Mouse (Mus musculus) E14TG2a.4 (cell line): ENCODE results near the gene Pik3ip1.

Experiments
- CTCF ChIP-seq: conservative IDR thresholded peaks from 2 replicates; pipeline ENCODE4 v1.5.1; 2014; ENCODE audit warnings: low read length
- NANOG ChIP-seq: IDR thresholded peaks from 2 replicates; pipeline ENCODE4 v1.6.1; 2014; ENCODE audit warnings: borderline replicate concordance, low read length, mixed read lengths
- POU5F1 ChIP-seq: IDR thresholded peaks from 2 replicates; pipeline ENCODE4 v1.6.1; 2014; ENCODE audit warnings: low read length, borderline replicate concordance

GRCm38 (mm10) chr11:3347835-3348195, 17.6 kb downstream of the Pik3ip1 start:
- TF ChIP-seq CTCF (no peak), POU5F1 (no peak), NANOG (no peak)
